Mouse (Mus musculus): ENCODE measurements around the gene Ackr2.

GRCm38 (mm10) chr9:121950418-121951113 is 52.4 kb downstream of the Ackr2 start, which contains the start of gene Fam198a:
- no peak for TF ChIP-seq POLR2A (IDR thresholded peaks at IDR 0.05; ENCODE audit: borderline replicate concordance, low read depth, low read length)
- no peak for TF ChIP-seq CTCF (IDR thresholded peaks at IDR 0.05; ENCODE audit: low read depth, low read length)

All from bone marrow macrophage, adult 2 months (primary cell).